Mouse (Mus musculus): Measurements from ENCODE around the gene Kcnh7. TPM values are rescaled to one million over a fixed set of nuclear protein-coding genes. Genes with fewer than 3 reads are reported as not detected.

The Kcnh7 gene
- polyA plus RNA-seq, 1 experiment from 2014 or later, result 0.10 TPM

- under 1% methylated on average over 30 of the region's 30 CpGs for WGBS
Measured at GRCm38 (mm10) chr2:62646014-62646645, 538.0 kb downstream of the Kcnh7 start, which contains the start of gene Ifih1. Gene Ifih1 (minus strand): TSS chr2:62646255.

GRCm38 (mm10) chr2:62645475-62645874 lies 538.6 kb downstream of the Kcnh7 start:
- peak overlapping the region; percentile 70 for H3K9ac ChIP-seq (ENCODE audit: low read length)
- no peaks in the 10 kb centered on the region for H3K36me3 ChIP-seq (ENCODE audit: control insufficient read depth, insufficient read depth, low read length)
- WGBS, result 31% methylated on average over 12 of the region's 12 CpGs
- no peaks in the 10 kb centered on the region for H3K27me3 ChIP-seq (ENCODE audit: control insufficient read depth, insufficient read depth, low read depth, low read length)
- H3K4me1 ChIP-seq (replicated peaks; ENCODE audit: control insufficient read depth, insufficient read depth, low read length), result no peaks in the 10 kb centered on the region; the same call in 1 of the 2 replicates
- peak overlapping the region; percentile 66; the same call in 1 of the 2 replicates for H3K27ac ChIP-seq (ENCODE audit: low read length)
- peak; percentile 35; the same call in 1 of the 2 replicates for ATAC-seq (ENCODE audit: low read depth)
- H3K4me3 ChIP-seq (ENCODE audit: low read length), result peak overlapping the region; percentile 71
- H3K4me2 ChIP-seq (ENCODE audit: low read depth, low read length), result peak overlapping the region; percentile 74
- H3K9me3 ChIP-seq (ENCODE audit: control insufficient read depth, low read length), result no peaks in the 10 kb centered on the region

More at GRCm38 (mm10) chr2:62646014-62646645, 538.0 kb downstream of the Kcnh7 start, which contains the start of gene Ifih1:
- Histone ChIP-seq H3K9ac (ENCODE audit: low read length) (peak within 1 kb of the TSS; percentile 70), H3K4me3 (ENCODE audit: low read length) (peak within 1 kb of the TSS; percentile 71), H3K9me3 (ENCODE audit: control insufficient read depth, low read length) (no peaks in the 10 kb centered on the region), H3K36me3 (ENCODE audit: control insufficient read depth, insufficient read depth, low read length) (no peaks in the 10 kb centered on the region), H3K4me2 (ENCODE audit: low read depth, low read length) (peak within 1 kb of the TSS; percentile 74), H3K4me1 (replicated peaks; ENCODE audit: control insufficient read depth, insufficient read depth, low read length) (no peaks in the 10 kb centered on the region; the same call in 1 of the 2 replicates), H3K27ac (ENCODE audit: low read length) (peak within 1 kb of the TSS; percentile 66), H3K27me3 (ENCODE audit: control insufficient read depth, insufficient read depth, low read depth, low read length) (no peaks in the 10 kb centered on the region)
- peak; percentile 91 for ATAC-seq (ENCODE audit: low read depth)

- peak overlapping the region; percentile 74; the same call in 1 of the 2 replicates for H3K4me2 ChIP-seq (ENCODE audit: low read depth, low read length)
- no peaks in the 10 kb centered on the region; the same call in 1 of the 2 replicates for H3K4me1 ChIP-seq (replicated peaks; ENCODE audit: control insufficient read depth, insufficient read depth, low read length)
- no peaks in the 10 kb centered on the region for H3K9me3 ChIP-seq (ENCODE audit: control insufficient read depth, low read length)
- H3K36me3 ChIP-seq (ENCODE audit: control insufficient read depth, insufficient read depth, low read length), result no peaks in the 10 kb centered on the region
- H3K4me3 ChIP-seq (ENCODE audit: low read length), result no peak overlapping the region; the same call in 1 of the 2 replicates
- no peaks in the 10 kb centered on the region for H3K27me3 ChIP-seq (ENCODE audit: control insufficient read depth, insufficient read depth, low read depth, low read length)
- no peak for ATAC-seq (ENCODE audit: low read depth)
- 93% methylated on average over 5 of the region's 5 CpGs for WGBS
- H3K9ac ChIP-seq (ENCODE audit: low read length), result no peak overlapping the region
- no peak overlapping the region for H3K27ac ChIP-seq (ENCODE audit: low read length)
Measured at GRCm38 (mm10) chr2:62644891-62645290, 539.2 kb downstream of the Kcnh7 start.

Measured in lung, embryonic 16.5 days (tissue).